In the genomic region with DNA sequence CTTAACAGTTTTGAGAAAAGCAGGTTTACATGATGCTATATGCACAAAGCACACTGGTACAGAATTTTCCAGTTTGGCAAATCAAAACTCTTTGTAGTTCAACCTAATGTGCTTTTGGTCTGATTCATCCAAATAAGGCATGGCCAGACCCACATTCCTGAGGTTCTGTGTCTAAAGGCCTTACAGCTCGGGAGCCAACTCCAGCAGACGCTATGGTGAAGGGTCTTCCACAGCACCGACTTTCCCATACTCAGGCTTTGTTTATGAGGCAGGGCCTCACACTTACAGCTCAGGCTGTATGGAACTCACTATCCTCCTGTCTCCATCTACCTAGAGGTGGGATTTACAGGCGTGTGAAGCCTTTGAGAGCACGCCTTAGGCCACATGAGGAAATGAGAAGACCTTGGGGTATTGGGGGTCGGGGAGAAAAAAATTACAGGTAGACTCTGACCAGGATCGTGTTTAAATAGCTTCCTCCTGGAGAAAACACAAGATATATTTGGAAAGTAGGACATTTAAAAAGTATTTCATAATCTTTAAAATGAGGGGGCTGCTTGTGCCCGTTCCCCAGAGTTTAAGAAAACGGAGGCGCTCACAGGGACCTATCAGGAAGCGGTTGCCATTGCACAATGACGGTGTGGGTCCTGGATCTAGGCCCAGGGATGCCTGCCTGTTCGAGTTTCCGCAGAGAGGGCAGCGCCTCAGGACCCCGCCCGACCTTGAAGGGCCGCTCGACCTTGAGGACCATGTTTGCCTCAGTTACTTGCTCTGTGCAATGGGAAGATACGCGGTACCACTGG, we compare ENCODE assay signal across 8 mouse cellular contexts. TPM values are rescaled to one million over a fixed set of nuclear protein-coding genes. Genes with fewer than 3 reads are reported as not detected.
DNase-seq lines count a peak whose midpoint lies in the region; ATAC-seq and TF ChIP-seq lines count a peak whose summit lies in the region.

A gene (plus strand): TSS at position 693 of the 800 bp plus-strand sequence.

- TF ChIP-seq POLR2A in liver, adult 2 months (IDR thresholded peaks at IDR 0.05; ENCODE audit: extremely low read depth, insufficient read depth, low read length) = 0 out of 2 replicates have a peak, but pooled peaks have one; percentile 47
- TF ChIP-seq POLR2A in bone marrow, adult 2 months (IDR thresholded peaks at IDR 0.05; ENCODE audit: borderline replicate concordance, control insufficient read depth, low read depth, low read length) = no peak

- TF ChIP-seq CTCF in liver, adult 2 months (IDR thresholded peaks at IDR 0.05; ENCODE audit: low read depth, low read length) = no peak
- TF ChIP-seq CTCF in bone marrow, adult 2 months (IDR thresholded peaks at IDR 0.05; ENCODE audit: control insufficient read depth, insufficient read depth, low read length) = no peak
- no peak for TF ChIP-seq CTCF in forebrain, postnatal 0 days (IDR thresholded peaks at IDR 0.05; ENCODE audit: low read depth)
- TF ChIP-seq CTCF in midbrain, postnatal 0 days (IDR thresholded peaks at IDR 0.05) = no peak

- H3K27me3 ChIP-seq in liver, adult 2 months (ENCODE audit: control insufficient read depth, insufficient read depth, low read length) = no peaks in the 10 kb centered on the region
- H3K27me3 ChIP-seq in forebrain, postnatal 0 days (ENCODE audit: insufficient read depth, low read length) = no peaks in the 10 kb centered on the region
- H3K27me3 ChIP-seq in hindbrain, embryonic 12.5 days = no peaks in the 10 kb centered on the region
- H3K27me3 ChIP-seq in limb, embryonic 12.5 days = no peaks in the 10 kb centered on the region
- no peaks in the 10 kb centered on the region for H3K27me3 ChIP-seq in midbrain, postnatal 0 days (ENCODE audit: insufficient read depth, low read length)

- ATAC-seq in forebrain, postnatal 0 days = peak; percentile 20
- ATAC-seq in hindbrain, embryonic 12.5 days (ENCODE audit: low FRiP score) = no peak
- peak; percentile 50; the same call in 1 of the 2 replicates for ATAC-seq in limb, embryonic 12.5 days (ENCODE audit: insufficient number of reproducible peaks, insufficient read depth, low FRiP score, low TSS enrichment, low read depth)
- ATAC-seq in midbrain, postnatal 0 days (ENCODE audit: low FRiP score) = peak; percentile 57

- peak within 1 kb of the TSS; percentile 94 for H3K27ac ChIP-seq in liver, adult 2 months (replicated peaks; ENCODE audit: insufficient read depth, low read depth, low read length)
- peak within 1 kb of the TSS; percentile 93 for H3K27ac ChIP-seq in bone marrow, adult 2 months (ENCODE audit: control insufficient read depth, insufficient read depth, low read depth, low read length, poor library complexity)
- H3K27ac ChIP-seq in forebrain, postnatal 0 days (ENCODE audit: low read depth, low read length) = peak within 1 kb of the TSS; percentile 99
- H3K27ac ChIP-seq in hindbrain, embryonic 12.5 days = peak within 1 kb of the TSS; percentile 97
- H3K27ac ChIP-seq in limb, embryonic 12.5 days = peak within 1 kb of the TSS; percentile 97
- peak within 1 kb of the TSS; percentile 99 for H3K27ac ChIP-seq in midbrain, postnatal 0 days (ENCODE audit: low read depth, low read length)

- 16% methylated on average over 21 of the region's 21 CpGs for WGBS in liver, adult 2 months
- WGBS in bone marrow, adult 2 months = 8% methylated on average over 21 of the region's 21 CpGs
- WGBS in forebrain, postnatal 0 days = 13% methylated on average over 21 of the region's 21 CpGs
- 9% methylated on average over 21 of the region's 21 CpGs for WGBS in hindbrain, embryonic 12.5 days
- 4% methylated on average over 21 of the region's 21 CpGs for WGBS in limb, embryonic 12.5 days
- WGBS in midbrain, postnatal 0 days = 11% methylated on average over 21 of the region's 21 CpGs

- peak within 1 kb of the TSS; percentile 82 for H3K4me2 ChIP-seq in forebrain, postnatal 0 days (ENCODE audit: low read depth)
- peak within 1 kb of the TSS; percentile 84 for H3K4me2 ChIP-seq in hindbrain, embryonic 12.5 days (replicated peaks)
- peak within 1 kb of the TSS; percentile 90 for H3K4me2 ChIP-seq in limb, embryonic 12.5 days
- H3K4me2 ChIP-seq in midbrain, postnatal 0 days (ENCODE audit: low read depth, low read length, poor library complexity, severe bottlenecking) = peak within 1 kb of the TSS; percentile 71

- H3K79me2 ChIP-seq in liver, adult 2 months (ENCODE audit: control insufficient read depth, insufficient read depth, low read length) = peaks cover 11% of the 10 kb centered on the region

- H3K9me3 ChIP-seq in forebrain, postnatal 0 days (ENCODE audit: low read length) = no peaks in the 10 kb centered on the region
- no peaks in the 10 kb centered on the region for H3K9me3 ChIP-seq in hindbrain, embryonic 12.5 days (replicated peaks)
- no peaks in the 10 kb centered on the region for H3K9me3 ChIP-seq in limb, embryonic 12.5 days
- no peaks in the 10 kb centered on the region for H3K9me3 ChIP-seq in midbrain, postnatal 0 days (ENCODE audit: low read length)

- peak within 1 kb of the TSS; percentile 92 for H3K9ac ChIP-seq in liver, adult 2 months (ENCODE audit: low read depth, low read length)
- peak within 1 kb of the TSS; percentile 99 for H3K9ac ChIP-seq in forebrain, postnatal 0 days
- peak within 1 kb of the TSS; percentile 90 for H3K9ac ChIP-seq in hindbrain, embryonic 12.5 days
- peak within 1 kb of the TSS; percentile 98 for H3K9ac ChIP-seq in limb, embryonic 12.5 days (replicated peaks)
- peak within 1 kb of the TSS; percentile 99 for H3K9ac ChIP-seq in midbrain, postnatal 0 days (replicated peaks; ENCODE audit: low read length, poor library complexity, severe bottlenecking)

- peaks cover 21% of the 10 kb centered on the region for H3K36me3 ChIP-seq in liver, adult 2 months (ENCODE audit: control insufficient read depth, insufficient read depth, low read length)
- peaks cover 12% of the 10 kb centered on the region for H3K36me3 ChIP-seq in forebrain, postnatal 0 days (ENCODE audit: insufficient read depth)
- H3K36me3 ChIP-seq in hindbrain, embryonic 12.5 days = peaks cover 15% of the 10 kb centered on the region
- H3K36me3 ChIP-seq in limb, embryonic 12.5 days = peaks cover 28% of the 10 kb centered on the region
- H3K36me3 ChIP-seq in midbrain, postnatal 0 days (ENCODE audit: insufficient read depth, low read length) = peaks cover 8% of the 10 kb centered on the region

- DNase-seq in liver, adult 2 months (ENCODE audit: extremely low read depth, low read depth, low spot score) = peak; percentile 81
- DNase-seq in liver = no peak
- peak; percentile 33 for DNase-seq in forebrain, postnatal 0 days
- no peak for DNase-seq in midbrain, postnatal 0 days (ENCODE audit: low spot score)
- no peak for DNase-seq in right cerebral cortex, adult 18-20 months

- H3K4me1 ChIP-seq in liver, adult 2 months (ENCODE audit: control insufficient read depth, insufficient read depth, low read length) = peaks cover 14% of the 10 kb centered on the region
- peaks cover 1% of the 10 kb centered on the region for H3K4me1 ChIP-seq in bone marrow, adult 2 months (ENCODE audit: control insufficient read depth, insufficient read depth, low read length)
- H3K4me1 ChIP-seq in forebrain, postnatal 0 days (ENCODE audit: insufficient read depth) = 0 out of 2 replicates have a peak, but pooled peaks cover 14% of the 10 kb centered on the region
- H3K4me1 ChIP-seq in hindbrain, embryonic 12.5 days = peaks cover 28% of the 10 kb centered on the region
- H3K4me1 ChIP-seq in limb, embryonic 12.5 days (replicated peaks) = peaks cover 27% of the 10 kb centered on the region
- peaks cover 13% of the 10 kb centered on the region for H3K4me1 ChIP-seq in midbrain, postnatal 0 days (ENCODE audit: insufficient read depth, low read length)

- peak within 1 kb of the TSS; percentile 87 for H3K4me3 ChIP-seq in liver, adult 2 months (ENCODE audit: insufficient read depth, low read depth, low read length)
- H3K4me3 ChIP-seq in bone marrow, adult 2 months (replicated peaks; ENCODE audit: control insufficient read depth, low read depth, low read length) = peak within 1 kb of the TSS; percentile 94
- H3K4me3 ChIP-seq in forebrain, postnatal 0 days (ENCODE audit: low read depth, low read length) = peak within 1 kb of the TSS; percentile 94
- H3K4me3 ChIP-seq in hindbrain, embryonic 12.5 days = peak within 1 kb of the TSS; percentile 84
- H3K4me3 ChIP-seq in limb, embryonic 12.5 days (replicated peaks) = peak within 1 kb of the TSS; percentile 97
- peak within 1 kb of the TSS; percentile 91 for H3K4me3 ChIP-seq in midbrain, postnatal 0 days (ENCODE audit: low read depth, low read length)

RNA-seq across cellular contexts. Expression of the gene that starts here (rescaled TPM):
- total RNA-seq in liver, adult 2 months (2014; rRNA removed) = 1,424 and 1,884 TPM in 2 replicates
- 454 and 472 TPM in 2 replicates for polyA plus RNA-seq in liver, adult 2 months (2012; rRNA removed)
- 659 and 720 TPM in 2 replicates for polyA plus RNA-seq in bone marrow, adult 2 months (2011; ENCODE audit: insufficient read depth, insufficient read length, low replicate concordance, missing spikeins)
- 3,025 and 4,002 TPM in 2 replicates for total RNA-seq in forebrain, postnatal 0 days (2014; rRNA removed)
- 5,423 and 7,006 TPM in 2 replicates for polyA plus RNA-seq in forebrain, postnatal 0 days (2015; fragmentation: Nextera tagmentation; extraction: Ambion mirVana)
- polyA plus RNA-seq in hindbrain, embryonic 12.5 days (2016; fragmentation: Nextera tagmentation; extraction: Ambion mirVana) = 4,150 and 4,164 TPM in 2 replicates
- 5,590 and 5,882 TPM in 2 replicates for polyA plus RNA-seq in limb, embryonic 12.5 days (2016; fragmentation: Nextera tagmentation; extraction: Ambion mirVana)
- 2,296 and 2,489 TPM in 2 replicates for total RNA-seq in midbrain, postnatal 0 days (2014; rRNA removed)
- 5,099 and 5,106 TPM in 2 replicates for polyA plus RNA-seq in midbrain, postnatal 0 days (2015; fragmentation: Nextera tagmentation; extraction: Ambion mirVana)

Comparison
In these comparisons a context has a peak if more than half of its experiments do, and no peak if none do; other contexts are left out.
1. DNase-seq: peak in liver, adult 2 months (single experiment) and forebrain, postnatal 0 days (single experiment); none in liver (single experiment), midbrain, postnatal 0 days (single experiment) and right cerebral cortex, adult 18-20 months (single experiment).
2. Peak in every context shown above with its lines, with median percentiles within 50 percentile points of each other: H3K27ac ChIP-seq, H3K4me3 ChIP-seq, H3K9ac ChIP-seq and H3K4me2 ChIP-seq.